Mouse (Mus musculus): ENCODE data around the gene Ndfip2. TPM values are rescaled to one million over a fixed set of nuclear protein-coding genes. Genes with fewer than 3 reads are reported as not detected.

Ndfip2 gene
- total and polyA plus RNA-seq, 3 experiments: 12.6 to 49.6 (median 19.0) TPM

DNA sequence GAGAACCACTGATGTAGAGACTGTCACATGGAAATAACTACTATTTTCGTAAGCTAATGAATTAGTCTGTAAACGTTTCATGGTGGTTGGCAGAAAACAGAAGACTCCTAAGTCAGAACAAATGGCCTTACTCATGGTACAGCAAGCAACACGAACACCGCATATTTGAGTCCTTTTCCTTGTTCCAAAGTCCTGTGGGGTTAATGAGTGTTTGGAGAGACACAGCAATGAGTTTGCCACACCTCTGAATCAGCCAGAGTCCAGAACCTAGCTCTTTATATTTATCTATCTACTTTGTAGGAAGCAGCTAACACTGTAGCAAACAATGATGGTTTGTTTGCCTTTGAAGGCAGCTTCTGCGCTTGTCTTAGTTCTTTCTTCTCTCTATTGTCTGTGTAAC is 4.5 kb downstream of the Ndfip2 start:
- TF ChIP-seq USF2 (conservative IDR thresholded peaks at IDR 0.05; ENCODE audit: low read depth, low read length): no peak
- TF ChIP-seq SIN3A (IDR thresholded peaks at IDR 0.05; ENCODE audit: low read length): no peak
- TF ChIP-seq RAD21 (IDR thresholded peaks at IDR 0.05; ENCODE audit: low read depth, low read length): no peak
- no peak for TF ChIP-seq ZMIZ1 (IDR thresholded peaks at IDR 0.05; ENCODE audit: low read depth, low read length)
- no peak for TF ChIP-seq MAZ (IDR thresholded peaks at IDR 0.05; ENCODE audit: low read depth, low read length)
- no peak for TF ChIP-seq MEF2A (IDR thresholded peaks at IDR 0.05; ENCODE audit: borderline replicate concordance, low read depth, low read length)
- no peak for TF ChIP-seq KAT2A (IDR thresholded peaks at IDR 0.05; ENCODE audit: insufficient replicate concordance, low read length)
- TF ChIP-seq IRF4 (IDR thresholded peaks at IDR 0.05; ENCODE audit: low read depth, low read length): no peak
- TF ChIP-seq E2F4 (IDR thresholded peaks at IDR 0.05; ENCODE audit: insufficient replicate concordance, low read depth, low read length): no peak
- TF ChIP-seq MXI1 (IDR thresholded peaks at IDR 0.05; ENCODE audit: low read depth, low read length): no peak
- TF ChIP-seq ZNF384 (IDR thresholded peaks at IDR 0.05; ENCODE audit: low read depth, low read length): no peak
- TF ChIP-seq UBTF (IDR thresholded peaks at IDR 0.05; ENCODE audit: low read depth, low read length): no peak
- no peak for TF ChIP-seq GABPA (IDR thresholded peaks at IDR 0.05; ENCODE audit: insufficient replicate concordance, low read depth, low read length)
- Histone ChIP-seq H3K27ac (ENCODE audit: insufficient read depth, low read depth) (no peak overlapping the region), H3K27me3 (replicated peaks) (no peaks in the 10 kb centered on the region), H3K36me3 (replicated peaks in 1 of 2; ENCODE audit: control insufficient read depth in 1 of 2, insufficient read depth in 1 of 2, low read length in 1 of 2) (peaks cover 0 to 2% of the 10 kb centered on the region in 2 experiments), H3K4me3 (replicated peaks in 1 of 3; ENCODE audit: low read depth in 2 of 3, low read length in 2 of 3, poor library complexity in 1 of 3) (no peak overlapping the region), H3K79me2 (replicated peaks; ENCODE audit: control insufficient read depth, extremely low read depth, insufficient read depth, poor library complexity, severe bottlenecking) (peaks cover 2% of the 10 kb centered on the region; the same call in 1 of the 2 replicates), H3K9me3 (replicated peaks; ENCODE audit: low read length) (no peaks in the 10 kb centered on the region), H3K4me1 (ENCODE audit: control insufficient read depth in 1 of 2, insufficient read depth in 2 of 2) (peaks cover 0 to 4% of the 10 kb centered on the region in 2 experiments; a peak in 2 of 4 replicates), H3K4me2 (ENCODE audit: insufficient read depth, low read depth, poor library complexity, severe bottlenecking) (no peak overlapping the region), H3K9ac (ENCODE audit: insufficient read depth, low read depth) (no peak overlapping the region)
- dilution Hi-C loops (cut with MboI; ENCODE audit: extremely low pct_ligation_motif_present, extremely low pct_unique_long_range_greater_than_20kb, low sequenced_read_pairs) (no loop called here), in situ Hi-C loops (cut with MboI; ENCODE audit: low pct_ligation_motif_present, low pct_unique_long_range_greater_than_20kb, low sequenced_read_pairs) (no loop called here)
- no peak for DNase-seq (ENCODE audit: extremely low read depth)

DNA sequence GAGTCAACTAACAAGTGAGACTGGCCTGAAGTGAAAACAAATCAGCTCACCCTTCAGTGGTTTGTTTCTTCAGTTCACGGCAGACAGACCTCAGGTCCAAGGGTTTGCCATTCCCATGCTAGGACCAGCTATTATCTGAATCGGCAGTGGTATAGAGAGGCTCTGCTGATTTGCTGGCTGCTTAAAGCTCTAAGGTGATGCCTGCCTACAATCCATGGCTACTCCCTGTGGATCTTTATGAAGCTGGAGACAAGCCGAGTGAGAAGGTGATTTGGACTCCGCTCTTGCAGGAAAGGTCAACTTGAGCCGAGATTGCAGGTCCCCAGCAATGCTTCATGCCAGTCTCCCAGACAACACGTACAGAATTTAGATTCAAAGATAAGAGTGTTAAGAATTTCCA is 8.7 kb downstream of the Ndfip2 start:
- Histone ChIP-seq H3K4me1 (ENCODE audit: control insufficient read depth in 1 of 2, insufficient read depth in 2 of 2) (no peaks in the 10 kb centered on the region), H3K9me3 (replicated peaks; ENCODE audit: low read length) (no peaks in the 10 kb centered on the region), H3K9ac (ENCODE audit: insufficient read depth, low read depth) (no peak overlapping the region), H3K27ac (ENCODE audit: insufficient read depth, low read depth) (no peak overlapping the region), H3K79me2 (replicated peaks; ENCODE audit: control insufficient read depth, extremely low read depth, insufficient read depth, poor library complexity, severe bottlenecking) (0 out of 2 replicates have a peak, but pooled peaks cover 5% of the 10 kb centered on the region), H3K4me3 (replicated peaks in 1 of 3; ENCODE audit: low read depth in 2 of 3, low read length in 2 of 3, poor library complexity in 1 of 3) (no peak overlapping the region), H3K36me3 (replicated peaks in 1 of 2; ENCODE audit: control insufficient read depth in 1 of 2, insufficient read depth in 1 of 2, low read length in 1 of 2) (peaks cover 0 to 4% of the 10 kb centered on the region in 2 experiments), H3K4me2 (ENCODE audit: insufficient read depth, low read depth, poor library complexity, severe bottlenecking) (no peak overlapping the region), H3K27me3 (replicated peaks) (no peaks in the 10 kb centered on the region)
- in situ Hi-C loops (cut with MboI; ENCODE audit: low pct_ligation_motif_present, low pct_unique_long_range_greater_than_20kb, low sequenced_read_pairs) (no loop called here), dilution Hi-C loops (cut with MboI; ENCODE audit: extremely low pct_ligation_motif_present, extremely low pct_unique_long_range_greater_than_20kb, low sequenced_read_pairs) (no loop called here)
- TF ChIP-seq E2F4 (IDR thresholded peaks at IDR 0.05; ENCODE audit: insufficient replicate concordance, low read depth, low read length): no peak
- TF ChIP-seq GABPA (IDR thresholded peaks at IDR 0.05; ENCODE audit: insufficient replicate concordance, low read depth, low read length): no peak
- no peak for TF ChIP-seq JUND (conservative IDR thresholded peaks at IDR 0.05; ENCODE audit: low read depth, low read length)
- no peak for TF ChIP-seq ZKSCAN1 (IDR thresholded peaks at IDR 0.05; ENCODE audit: borderline replicate concordance, low read depth, low read length)
- TF ChIP-seq MXI1 (IDR thresholded peaks at IDR 0.05; ENCODE audit: low read depth, low read length): no peak
- no peak for TF ChIP-seq MAZ (IDR thresholded peaks at IDR 0.05; ENCODE audit: low read depth, low read length)
- no peak for TF ChIP-seq ZC3H11A (IDR thresholded peaks at IDR 0.05; ENCODE audit: low read depth, low read length)
- no peak for TF ChIP-seq KAT2A (IDR thresholded peaks at IDR 0.05; ENCODE audit: insufficient replicate concordance, low read length)
- DNase-seq (ENCODE audit: extremely low read depth): no peak
